Mouse (Mus musculus) cerebellum, postnatal 14 days (tissue): Measurements from ENCODE around the gene Spats2l.

Experiments used
- DNase-seq, 2 experiments: peaks; one replicate each; pipeline ENCODE4 v3.0.0; 2021; ENCODE audit warnings: mixed read lengths in 2 of 2

The Spats2l gene

DNA sequence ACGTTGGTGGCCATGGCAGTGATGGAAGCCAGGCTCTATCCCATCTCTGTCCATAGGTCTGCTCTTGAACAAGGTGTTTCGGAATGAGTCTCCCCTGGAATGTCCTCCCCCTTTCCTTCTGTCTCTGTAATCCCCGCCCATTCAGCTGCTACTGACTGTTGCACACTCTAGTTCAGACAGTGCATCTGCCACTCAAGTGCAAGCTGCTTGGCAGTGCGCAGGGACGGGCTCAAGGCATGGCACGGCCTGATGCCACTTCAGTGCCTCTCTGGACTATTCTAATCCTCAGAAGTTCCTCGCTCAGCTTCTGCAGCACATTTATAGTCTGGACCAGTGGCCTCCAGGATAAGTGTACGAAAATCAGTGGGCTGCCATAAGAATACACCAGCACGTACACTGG, 52.3 kb downstream of the Spats2l start:
- peak; percentile 43 to 56 for DNase-seq

DNA sequence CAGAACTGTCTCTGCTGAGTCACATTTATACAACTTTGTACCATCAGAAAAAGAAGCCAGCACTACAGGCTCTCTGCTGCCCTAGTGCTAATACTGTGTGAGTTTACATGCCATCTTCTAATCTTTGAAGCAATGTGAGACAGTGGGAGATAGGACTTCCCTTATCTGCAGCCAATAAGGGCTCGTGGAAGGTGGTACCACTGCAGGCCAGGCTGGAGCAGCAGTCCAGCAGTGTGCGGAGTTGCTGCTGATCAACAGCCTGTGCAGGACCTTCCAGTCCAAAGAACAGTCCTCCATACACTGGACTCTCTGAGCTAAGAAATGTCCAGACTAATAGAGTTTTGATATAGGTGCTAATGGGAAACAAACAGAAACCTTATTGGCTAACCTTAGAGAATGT, 59.2 kb downstream of the Spats2l start:
- DNase-seq = no peak

DNA sequence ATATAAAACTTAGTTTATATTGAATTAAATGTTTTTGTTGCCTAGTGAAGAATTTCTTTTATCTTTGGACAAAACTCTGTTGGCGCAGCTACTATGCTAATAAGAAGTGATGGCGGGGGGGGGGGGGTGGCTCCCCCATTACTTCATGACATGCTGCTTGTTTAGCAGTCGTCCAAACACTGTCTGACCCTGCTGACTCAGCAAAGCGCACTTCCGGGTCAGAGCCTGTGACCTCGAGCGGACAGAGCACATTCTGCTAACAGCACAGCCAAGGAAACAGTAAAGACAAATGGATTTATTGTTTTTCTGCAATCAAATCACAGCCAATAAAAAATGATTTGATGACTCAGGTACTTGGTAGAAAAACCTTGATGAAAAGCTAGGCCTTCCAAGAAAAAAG, 61.2 kb downstream of the Spats2l start:
- DNase-seq = no peak

DNA sequence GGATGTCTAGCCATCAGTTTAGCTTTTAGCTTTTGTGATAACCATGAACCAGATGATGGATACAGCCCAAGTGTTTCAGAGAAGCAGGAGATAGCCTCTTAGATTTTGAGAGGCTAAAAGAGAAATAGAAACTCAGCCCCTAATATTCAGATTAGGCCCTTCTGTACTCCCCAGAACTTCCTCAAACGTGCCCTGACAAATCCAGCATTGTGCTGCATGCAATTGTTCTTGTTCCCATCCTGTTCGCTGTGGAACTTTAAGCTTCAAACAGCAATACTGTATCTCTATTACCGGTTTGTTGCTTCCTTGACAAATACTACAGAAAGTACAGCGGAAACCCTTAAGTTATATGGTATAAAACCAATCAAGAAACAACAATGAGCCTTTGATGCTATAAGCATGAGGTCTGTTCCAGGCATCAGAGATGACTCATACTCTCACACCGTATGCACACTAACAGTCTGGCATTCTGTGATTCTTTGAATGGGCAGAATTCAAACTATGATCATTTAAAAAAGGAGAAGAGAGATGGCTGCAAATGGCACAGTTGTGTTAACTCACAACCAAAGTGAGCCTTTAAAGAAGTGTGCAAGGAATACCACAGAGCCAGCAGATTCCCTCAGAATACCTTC, 62.8 kb downstream of the Spats2l start:
- no peak for DNase-seq

DNA sequence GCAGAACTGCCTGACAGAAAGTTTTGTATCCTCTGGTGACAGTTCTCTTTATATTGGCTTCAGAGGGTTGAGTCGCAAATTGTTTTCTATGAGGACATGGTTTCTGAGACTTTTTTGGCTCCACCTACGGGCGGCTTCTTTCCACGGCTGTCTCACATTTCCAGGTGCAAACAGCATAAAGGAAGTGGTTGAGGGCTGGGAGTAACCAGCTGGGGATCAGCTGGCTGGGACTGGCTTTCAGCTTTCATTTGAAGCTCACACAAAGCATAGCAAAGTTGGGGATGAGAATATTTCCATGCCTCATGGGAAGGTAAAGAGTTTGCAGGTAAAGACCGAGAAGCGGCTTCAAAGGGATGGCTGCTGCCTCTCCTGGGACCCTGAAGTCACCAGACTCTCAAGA, 65.9 kb downstream of the Spats2l start:
- DNase-seq = no peak

DNA sequence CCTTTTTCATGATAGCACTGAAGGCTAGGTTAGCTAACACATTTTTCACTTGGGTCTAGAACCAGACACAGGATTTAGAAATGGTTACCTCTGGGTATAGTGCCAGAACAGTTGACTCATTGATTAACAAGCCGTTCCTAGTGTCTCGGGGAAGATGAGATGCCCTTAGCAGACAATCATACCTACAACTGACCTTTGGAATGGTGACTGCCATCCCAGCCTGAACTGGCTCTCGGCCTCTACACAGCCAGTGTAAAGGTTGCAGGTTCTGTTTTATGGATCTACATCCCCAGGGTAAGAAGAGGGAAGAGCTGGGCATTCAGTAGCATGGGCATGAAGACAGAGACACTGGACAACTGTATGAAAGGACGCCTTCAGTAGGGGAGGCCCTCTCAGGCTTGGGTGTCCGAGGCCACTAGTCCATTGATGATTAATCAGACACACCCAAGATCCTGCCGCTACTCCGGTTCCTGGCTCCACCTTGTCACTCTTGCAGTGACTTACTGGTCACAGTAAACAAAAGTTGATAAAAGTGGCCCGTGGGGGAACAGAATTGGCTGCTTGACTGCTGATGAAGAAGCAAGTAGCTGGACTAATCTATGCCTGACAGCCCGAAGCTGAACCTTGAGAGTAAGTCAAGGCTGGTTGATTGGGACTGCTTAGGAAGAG, 71.2 kb downstream of the Spats2l start:
- DNase-seq = no peak

DNA sequence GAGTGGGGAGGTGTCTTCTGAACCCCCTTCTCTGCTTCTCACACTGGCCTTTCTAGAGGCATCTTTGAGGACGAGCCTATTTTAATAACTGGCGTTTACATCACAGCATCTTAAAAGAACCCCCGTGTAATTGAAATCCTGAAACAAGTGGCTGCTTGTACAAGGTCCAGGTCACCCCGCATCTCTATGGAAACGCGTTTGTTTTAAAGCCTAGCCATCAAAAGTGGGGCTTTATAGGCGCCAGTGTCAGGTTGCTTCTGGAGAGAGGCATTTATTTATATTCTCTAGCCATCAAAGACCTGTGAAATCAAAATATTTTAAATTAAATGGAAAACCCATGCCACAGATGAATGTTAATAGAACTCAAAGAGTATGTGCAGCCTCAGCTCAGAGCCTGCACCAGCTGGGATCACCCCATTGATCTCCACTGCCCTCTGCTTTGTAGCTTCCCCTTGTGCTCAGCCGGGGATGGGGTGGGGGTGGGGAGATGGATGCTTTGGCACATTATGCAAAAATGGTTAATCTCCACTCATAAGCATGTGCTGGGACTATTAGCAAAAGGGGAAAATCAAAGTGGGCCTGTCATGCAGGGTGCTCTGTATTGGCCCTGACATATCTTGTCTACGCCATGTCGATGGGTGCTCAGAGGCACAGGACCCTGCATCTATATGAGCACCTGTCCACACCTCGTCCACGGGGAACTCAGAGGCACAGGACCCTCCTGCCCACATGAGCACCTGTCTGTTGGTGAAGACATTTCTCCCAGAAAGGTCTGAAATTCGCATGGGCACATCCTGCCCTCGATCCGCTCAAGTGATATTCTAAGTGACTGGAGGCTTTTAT, 73.1 kb downstream of the Spats2l start:
- DNase-seq = no peak

DNA sequence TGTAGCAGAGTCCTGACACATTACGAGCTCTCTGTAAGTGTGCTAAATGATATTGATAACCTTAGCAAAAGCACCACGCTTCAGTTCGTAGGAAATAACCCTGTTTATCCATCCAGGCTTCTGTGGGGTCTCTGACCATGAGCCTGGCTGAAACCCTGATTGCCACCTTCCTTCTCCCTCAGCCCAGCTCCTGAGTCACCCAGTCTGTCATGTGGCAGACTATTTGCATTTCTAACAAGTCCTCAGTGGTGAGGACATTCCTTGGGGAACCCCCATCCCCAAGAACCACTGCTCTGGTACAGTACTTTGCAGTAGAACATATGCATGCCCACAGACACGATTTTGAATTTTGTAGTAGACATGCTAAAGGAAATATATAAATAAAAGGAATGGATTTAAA, 75.1 kb downstream of the Spats2l start:
- DNase-seq = no peak

DNA sequence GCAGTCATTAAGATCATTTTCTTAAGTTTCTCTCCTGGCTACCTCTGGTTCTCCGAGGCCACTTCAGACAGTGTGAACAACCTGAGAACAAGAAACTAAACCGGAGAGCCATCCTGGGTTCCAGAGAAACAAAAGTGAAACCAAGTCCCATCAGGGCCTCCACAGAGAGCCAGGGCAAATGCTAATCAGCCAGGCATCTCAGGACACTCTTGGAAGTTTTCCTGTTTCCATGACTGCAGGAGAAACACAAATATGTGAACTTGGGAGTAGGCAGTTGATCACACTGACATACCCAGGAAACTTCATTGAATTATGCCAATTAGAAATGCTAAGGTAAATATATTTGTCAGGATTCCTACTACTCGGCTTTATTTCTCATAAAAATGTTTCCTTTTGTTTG, 76.0 kb downstream of the Spats2l start:
- no peak for DNase-seq

DNA sequence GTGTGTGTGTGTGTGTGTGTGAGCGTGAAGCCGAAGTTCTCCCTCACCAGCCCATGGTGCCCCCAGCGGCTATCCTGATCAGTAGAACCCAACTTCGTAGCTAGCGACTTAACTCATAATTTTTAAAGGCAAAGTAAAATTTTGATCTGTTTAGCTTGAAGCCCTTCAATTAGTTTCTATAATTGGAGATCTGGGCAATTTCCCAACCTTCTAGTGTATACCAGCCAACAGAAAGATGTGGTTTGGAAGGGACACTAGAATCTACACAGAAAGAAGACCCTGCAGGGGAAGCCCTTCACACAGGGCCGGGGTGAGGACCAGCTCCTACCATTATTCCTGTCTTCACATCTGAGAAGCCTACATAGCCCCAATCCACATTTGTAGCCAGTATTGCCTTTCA, 77.9 kb downstream of the Spats2l start:
- no peak for DNase-seq

DNA sequence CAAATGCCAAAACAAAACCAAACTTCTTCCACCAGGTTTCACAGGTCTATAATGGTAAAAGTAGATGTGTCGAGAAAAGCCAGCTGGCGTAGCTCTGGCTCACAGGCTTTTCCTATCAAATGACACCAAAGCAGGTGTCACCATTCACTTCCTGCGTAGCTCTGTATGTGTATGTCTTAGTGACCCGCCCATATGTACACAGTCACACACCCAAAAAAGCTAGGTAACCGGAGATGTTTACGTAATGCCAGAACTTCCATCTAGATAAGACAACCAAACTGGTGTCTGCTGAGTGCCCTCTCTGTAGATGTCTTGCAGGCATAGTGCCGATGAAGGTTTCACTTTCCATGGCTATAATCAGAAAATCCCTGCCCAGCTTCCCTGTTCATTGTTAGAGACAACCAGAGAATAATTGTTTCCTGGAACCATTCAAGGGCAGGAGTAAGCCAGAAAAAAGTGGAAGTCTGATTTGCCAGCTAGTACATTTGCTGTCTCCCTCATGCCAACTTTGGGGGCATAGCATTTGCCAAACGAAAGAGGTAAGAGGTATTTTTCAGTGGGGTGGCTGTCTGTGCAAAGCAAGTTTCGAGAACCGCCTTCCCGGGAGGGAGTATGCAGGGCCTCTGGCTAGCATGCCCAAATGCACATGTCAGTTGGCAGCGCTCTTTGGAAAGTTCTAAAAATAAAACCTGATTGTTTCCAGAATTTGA, 78.8 kb downstream of the Spats2l start:
- peak in 1 of 2 experiments; percentile 50 for DNase-seq

DNA sequence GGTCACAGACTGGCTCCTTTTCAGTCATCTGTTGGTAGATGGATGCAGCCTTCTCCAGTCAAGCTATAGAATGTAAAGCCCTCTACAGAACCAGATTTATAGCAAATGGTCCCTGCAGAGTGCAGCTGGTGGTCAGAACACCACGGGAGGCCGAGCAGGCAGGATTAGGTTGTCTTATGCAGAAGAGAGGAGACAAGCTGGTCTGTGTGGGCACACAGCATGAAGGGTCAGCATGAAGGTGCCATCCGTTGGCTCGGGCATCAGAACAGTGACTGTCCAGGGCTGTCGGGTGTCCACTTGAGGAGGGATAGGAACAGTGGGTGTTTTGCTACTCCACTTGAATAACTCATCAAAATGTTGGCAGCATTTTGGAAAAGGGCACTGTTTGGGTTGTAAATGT, 83.8 kb downstream of the Spats2l start:
- no peak for DNase-seq

DNA sequence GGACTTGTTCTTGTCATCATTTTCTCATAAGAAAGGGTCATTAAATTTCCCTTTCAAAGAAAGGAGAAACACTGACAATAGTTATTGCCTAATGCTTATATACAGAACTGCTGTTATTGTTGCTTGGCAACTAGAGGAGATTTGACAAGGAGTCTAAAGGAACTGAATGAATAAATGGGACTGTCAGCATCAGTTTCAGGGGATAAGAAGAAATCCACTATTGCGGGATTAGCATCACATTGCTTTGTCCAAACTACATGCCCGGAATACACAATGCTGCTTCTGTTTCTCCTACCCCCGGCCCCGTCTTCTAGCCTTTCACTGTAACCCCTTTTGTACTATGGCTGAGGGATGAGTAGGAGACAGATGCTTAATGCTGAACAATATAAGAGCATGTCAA, 88.1 kb downstream of the Spats2l start:
- DNase-seq = no peak

DNA sequence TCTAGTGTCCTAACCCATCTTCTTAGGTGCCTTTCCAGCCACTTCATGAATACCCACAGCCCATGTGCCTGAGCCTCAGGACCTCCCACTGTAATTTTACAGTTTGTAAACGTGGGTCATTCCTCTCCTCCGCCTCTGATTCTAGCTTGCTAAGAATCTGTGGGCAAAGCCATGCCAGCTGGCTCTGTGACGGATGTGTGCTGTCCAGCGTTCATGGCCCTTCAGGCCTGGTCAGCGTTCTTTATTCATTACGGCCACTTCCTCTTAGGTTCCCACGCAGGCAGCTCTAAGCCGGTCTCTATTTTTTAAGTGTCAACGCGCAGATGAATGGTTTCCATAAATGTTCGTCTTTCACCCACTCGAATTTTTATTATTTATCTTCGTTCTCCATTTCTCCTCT, 94.7 kb downstream of the Spats2l start:
- peak in 1 of 2 experiments; percentile 21 for DNase-seq

DNA sequence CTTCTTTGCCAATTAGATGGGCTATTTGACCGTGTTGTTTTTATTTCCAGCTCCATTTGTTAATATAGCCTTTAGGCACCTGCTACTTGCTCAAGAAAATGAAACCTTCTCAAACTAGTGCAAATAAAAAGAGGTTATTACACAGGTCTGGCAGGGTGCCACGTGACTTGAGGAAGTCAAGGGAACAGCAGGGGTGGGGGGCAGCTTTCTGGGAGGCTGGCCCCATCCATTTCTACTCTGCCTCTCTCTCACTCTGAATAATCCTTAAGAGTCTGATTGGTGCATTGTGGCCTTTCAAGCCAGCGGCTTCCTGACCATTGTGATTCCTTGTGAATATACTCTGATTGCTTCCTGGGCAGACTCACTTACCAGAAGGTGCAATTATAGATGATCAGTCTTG, 98.0 kb downstream of the Spats2l start:
- DNase-seq = peak in 1 of 2 experiments; percentile 39

DNA sequence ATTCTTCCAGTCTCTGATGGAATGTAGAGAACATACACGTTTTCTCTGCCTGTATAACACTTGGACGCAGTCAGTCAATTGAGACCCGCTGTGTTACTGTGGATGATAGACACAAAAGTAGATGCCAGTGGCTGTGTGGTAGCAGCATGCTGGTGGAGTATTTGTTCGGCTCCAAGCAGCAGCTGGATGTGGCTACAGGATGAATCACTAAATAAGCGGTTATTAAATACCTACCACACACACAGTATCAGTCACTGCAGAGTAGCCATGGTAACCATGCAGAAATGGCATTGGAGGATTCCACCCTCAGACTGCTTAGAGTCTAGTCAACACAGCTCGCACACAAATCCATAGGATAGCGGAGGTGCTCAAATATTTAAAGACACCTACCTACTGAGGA, 100.0 kb downstream of the Spats2l start:
- DNase-seq = no peak

DNA sequence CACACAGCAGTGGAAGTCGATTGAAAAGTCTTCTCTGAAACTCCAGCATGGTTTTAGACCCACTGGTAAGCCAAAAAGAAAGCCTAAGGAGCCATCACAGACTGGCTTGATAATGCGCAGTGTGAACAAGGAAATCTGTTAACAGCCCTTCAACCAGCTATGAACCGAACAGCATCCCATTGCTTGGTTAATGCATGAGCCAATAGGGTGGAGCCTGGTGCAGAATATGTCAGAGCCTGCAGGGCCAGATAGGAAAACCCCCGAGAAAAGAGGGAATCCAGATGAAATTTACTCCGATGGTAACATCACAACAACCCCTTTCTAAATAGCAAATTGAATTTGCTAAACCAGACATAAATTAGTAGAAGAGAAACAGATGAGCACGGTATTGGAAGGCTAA, 101.1 kb downstream of the Spats2l start:
- peak in 1 of 2 experiments; percentile 25 for DNase-seq

DNA sequence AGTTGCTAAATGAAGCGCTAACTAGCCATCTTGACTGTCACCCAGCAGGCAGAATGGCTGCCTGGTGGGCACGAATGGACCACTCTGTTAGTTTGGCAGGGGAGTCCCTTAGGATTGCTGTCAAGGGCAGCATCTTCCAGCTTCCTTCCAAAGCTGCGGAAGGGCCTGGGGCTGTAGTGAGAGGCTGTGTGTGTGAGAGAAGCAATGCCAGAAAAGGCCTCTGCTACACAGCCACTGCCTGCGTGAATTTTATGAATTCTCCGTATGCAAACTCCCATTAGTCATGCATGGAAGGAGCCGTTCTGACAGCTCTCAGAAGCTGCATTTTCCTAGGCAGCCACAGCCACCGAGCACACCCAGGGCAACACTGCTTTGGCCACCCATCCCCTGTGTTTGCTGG, 101.5 kb downstream of the Spats2l start:
- peak; percentile 62 to 65 for DNase-seq

DNA sequence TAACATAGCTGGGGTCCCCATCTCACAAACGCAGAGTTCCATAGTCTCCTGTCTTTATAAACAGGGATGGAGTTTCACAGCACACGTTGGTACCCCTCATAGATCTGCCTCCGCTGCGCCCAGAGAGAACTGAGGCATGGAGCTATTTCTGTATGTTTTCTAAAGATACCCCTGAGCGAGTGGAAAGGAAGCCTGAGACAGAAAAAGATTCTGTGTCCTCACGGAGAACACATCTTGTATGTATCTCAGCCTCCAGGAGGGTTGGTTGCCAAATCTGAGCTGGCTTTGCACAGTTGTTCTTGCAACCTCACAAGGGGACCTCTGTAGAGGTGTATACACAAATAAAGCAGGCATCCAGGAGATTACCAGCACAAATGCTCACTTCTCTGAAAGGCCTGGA, 105.0 kb downstream of the Spats2l start:
- DNase-seq = no peak

DNA sequence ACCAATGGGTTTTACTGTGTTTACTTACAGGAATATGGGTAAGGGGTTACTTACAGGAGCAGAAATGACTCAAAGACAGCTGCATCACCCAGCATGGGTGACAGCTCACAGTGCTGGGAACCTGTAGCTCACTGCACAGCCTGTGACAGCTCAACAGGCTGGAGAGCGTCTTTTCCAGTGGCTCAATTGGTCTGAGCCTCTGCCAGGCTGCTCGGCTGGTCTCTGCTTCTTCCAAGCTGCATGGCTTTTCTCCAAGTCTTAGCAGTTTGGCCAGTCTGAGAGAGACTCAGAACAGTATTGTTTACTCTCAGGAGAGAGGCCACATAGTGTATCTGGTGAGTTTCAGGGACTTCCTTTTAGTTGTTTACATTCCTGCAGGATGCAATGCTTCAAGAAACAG, 110.9 kb downstream of the Spats2l start:
- DNase-seq = peak; percentile 32 to 36

DNA sequence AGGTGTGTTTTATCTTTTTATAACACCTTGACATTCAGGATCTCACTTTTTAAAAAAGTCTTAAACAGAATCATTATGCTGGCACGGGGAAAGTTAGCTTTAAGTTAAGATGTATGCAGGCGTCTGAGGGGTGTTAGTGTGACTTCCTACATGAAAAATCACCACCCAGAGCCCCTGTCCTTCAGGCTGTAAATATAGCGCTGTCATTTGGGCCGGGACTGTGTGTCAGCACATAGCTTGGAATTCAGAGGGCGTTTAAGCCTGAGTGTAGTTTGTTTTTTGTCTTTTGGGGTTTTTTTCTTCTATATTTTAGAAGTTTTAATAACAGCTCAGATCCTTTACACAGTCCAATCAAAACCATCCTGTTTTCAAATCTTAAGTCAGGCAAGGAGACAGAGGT, 115.8 kb downstream of the Spats2l start:
- no peak for DNase-seq

DNA sequence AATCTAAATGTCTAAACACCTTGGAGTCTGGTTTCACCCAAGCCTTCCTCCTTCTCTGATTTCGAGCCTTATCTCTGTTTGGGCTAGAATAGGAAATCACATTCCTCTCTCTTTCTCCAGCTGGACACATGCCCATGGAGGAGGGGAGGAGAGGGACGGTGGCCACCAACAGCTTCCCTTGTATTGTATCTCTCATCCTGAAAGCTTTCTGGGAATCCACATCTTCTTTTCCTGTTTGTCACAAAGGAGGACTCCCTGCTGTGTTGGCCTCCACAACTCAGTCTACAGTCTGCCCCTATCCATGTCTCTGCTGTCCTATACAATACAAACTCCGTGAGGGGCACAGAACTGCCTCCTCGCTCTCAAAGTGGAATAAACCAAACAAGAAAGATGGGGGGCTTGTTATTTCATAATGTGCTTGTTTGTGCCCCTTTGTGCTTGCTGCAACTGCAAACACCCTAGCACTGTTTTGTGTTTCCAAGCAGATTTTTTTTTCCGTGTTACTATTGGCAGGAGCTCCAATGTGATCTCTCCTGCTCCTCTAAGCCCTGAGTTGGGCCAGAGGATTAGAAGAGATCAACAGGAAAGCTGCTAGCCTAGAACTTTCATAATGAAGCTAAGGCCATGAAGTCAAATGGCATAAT, 116.4 kb downstream of the Spats2l start:
- peak; percentile 32 to 33 for DNase-seq

DNA sequence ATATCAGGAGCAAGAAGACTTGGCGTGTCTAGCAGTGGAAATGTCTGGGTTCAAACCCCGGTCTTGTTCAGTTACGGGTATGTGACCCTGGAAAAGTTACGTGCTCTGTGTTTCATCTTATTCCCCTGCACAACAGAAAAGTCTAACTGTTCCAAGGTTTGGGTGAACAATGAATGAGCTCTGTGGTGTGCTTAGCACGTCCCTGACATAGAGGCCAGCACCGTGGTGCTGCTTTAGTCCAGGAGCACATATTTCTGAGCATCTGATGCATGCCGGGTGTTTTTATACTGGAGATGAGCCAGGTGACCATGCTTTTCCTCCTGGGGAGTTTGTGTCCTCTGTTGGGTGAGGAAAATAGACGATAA, 116.9 kb downstream of the Spats2l start:
- no peak for DNase-seq
